Mouse (Mus musculus) erythroid progenitor cell, adult 5-6 weeks (primary cell): ENCODE measurements around the gene Minos1. TPM values are rescaled to one million over a fixed set of nuclear protein-coding genes. Genes with fewer than 3 reads are reported as not detected.

ENCODE experiments used
- ATAC-seq: replicated peaks from 2 replicates; pipeline ENCODE4 v1.8.0; 2016; ENCODE audit warnings: moderate number of reproducible peaks, mild to moderate bottlenecking, moderate TSS enrichment, inconsistent platforms; ENCODE audit not compliant: poor library complexity, low FRiP score, severe bottlenecking
- total RNA-seq, 2 experiments: library from RNA; stranded (forward) in 1 of 2; stranded (reverse) in 1 of 2; fragments of 150-400 nt in 1 of 2; fragments of 186-747, 209-891 nt in 1 of 2; gene quantifications; 2 replicates each; pipeline versions ENCODE4 v1.2.3 to v1.2.4; 2015 to 2017; ENCODE audit warnings: low replicate concordance in 2 of 2

Gene Minos1
- total RNA-seq, 2 experiments from 2014 or later = 134 to 230 TPM

- ATAC-seq = no peak
Observed at GRCm38 (mm10) chr4:139146760-139147159, 15.8 kb upstream of the Minos1 start.

GRCm38 (mm10) chr4:139145156-139145555, 14.2 kb upstream of the Minos1 start:
- no peak for ATAC-seq

GRCm38 (mm10) chr4:139144577-139144976, 13.7 kb upstream of the Minos1 start:
- ATAC-seq = no peak

GRCm38 (mm10) chr4:139142985-139143384, 12.1 kb upstream of the Minos1 start:
- ATAC-seq = no peak

GRCm38 (mm10) chr4:139141785-139142184, 10.9 kb upstream of the Minos1 start:
- no peak for ATAC-seq

GRCm38 (mm10) chr4:139140267-139140666, 9.4 kb upstream of the Minos1 start:
- no peak for ATAC-seq

- ATAC-seq = no peak
Observed at GRCm38 (mm10) chr4:139136011-139136410, 5.1 kb upstream of the Minos1 start.

GRCm38 (mm10) chr4:139133109-139133508, 2.2 kb upstream of the Minos1 start:
- no peak for ATAC-seq

- no peak for ATAC-seq
Observed at GRCm38 (mm10) chr4:139131858-139132672, 1.2 kb upstream of the Minos1 start.

- ATAC-seq = peak; percentile 31
Observed at GRCm38 (mm10) chr4:139129806-139130700, 860 bp downstream of the Minos1 start.

GRCm38 (mm10) chr4:139126475-139126874, 4.4 kb downstream of the Minos1 start:
- no peak for ATAC-seq

- no peak for ATAC-seq
Observed at GRCm38 (mm10) chr4:139124940-139125339, 6.0 kb downstream of the Minos1 start.

GRCm38 (mm10) chr4:139122557-139122956, 8.4 kb downstream of the Minos1 start:
- 0 out of 2 replicates have a peak, but pooled peaks have one; percentile 57 for ATAC-seq

- no peak for ATAC-seq
Observed at GRCm38 (mm10) chr4:139120998-139121397, 9.9 kb downstream of the Minos1 start.

- no peak for ATAC-seq
Observed at GRCm38 (mm10) chr4:139120281-139120814, 10.6 kb downstream of the Minos1 start.

GRCm38 (mm10) chr4:139116356-139117063, 14.4 kb downstream of the Minos1 start:
- peak; percentile 43 for ATAC-seq

GRCm38 (mm10) chr4:139115721-139116120, 15.2 kb downstream of the Minos1 start:
- ATAC-seq = no peak

- no peak for ATAC-seq
Observed at GRCm38 (mm10) chr4:139112482-139112881, 18.4 kb downstream of the Minos1 start.

- ATAC-seq = no peak
Observed at GRCm38 (mm10) chr4:139111421-139111820, 19.5 kb downstream of the Minos1 start.

GRCm38 (mm10) chr4:139110858-139111257, 20.1 kb downstream of the Minos1 start:
- peak; percentile 49; the same call in 1 of the 2 replicates for ATAC-seq
